Mouse (Mus musculus) embryonic fibroblast, embryonic 13.5 days (primary cell): ENCODE measurements around the gene Hivep3.

Experiments
- CTCF ChIP-seq: IDR thresholded peaks from 2 replicates; pipeline ENCODE4 v1.5.1; 2011; ENCODE audit warnings: mild to moderate bottlenecking, control low read depth, low read length, moderate library complexity, borderline replicate concordance; ENCODE audit not compliant: insufficient read depth
- POLR2A ChIP-seq: IDR thresholded peaks from 2 replicates; pipeline ENCODE4 v1.6.1; 2011; ENCODE audit warnings: low read depth, mild to moderate bottlenecking, control low read depth, low read length, moderate library complexity

DNA sequence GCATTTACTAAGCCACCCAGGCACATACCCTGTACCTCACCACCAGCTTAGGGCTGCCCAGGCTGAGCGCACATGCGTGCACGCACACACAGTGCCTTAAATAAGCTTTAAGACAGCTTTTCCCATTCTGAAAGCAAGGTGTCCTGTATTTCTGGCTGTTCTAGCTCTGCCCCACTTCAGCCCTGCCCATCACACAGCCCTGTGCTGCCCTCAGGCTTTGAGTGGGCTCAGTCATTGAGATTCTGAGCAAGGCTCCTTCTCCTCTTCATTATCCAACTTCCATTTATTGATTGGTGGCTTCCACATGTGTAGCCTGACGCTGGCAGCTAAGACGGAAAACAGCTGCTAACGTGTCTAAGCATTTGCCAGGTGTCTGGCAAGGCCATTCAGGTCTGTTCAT lies 226.9 kb downstream of the Hivep3 start:
- TF ChIP-seq CTCF: no peak
- no peak for TF ChIP-seq POLR2A
